Mouse (Mus musculus) spleen, adult 18-20 months (tissue): ENCODE results near the gene Spata17.
A peak's percentile ranks its signal among the peaks of the same experiment; 100 is the strongest.
"Not testable (repeated sequence)": the region's sequence is repeated elsewhere in the genome, so short reads cannot be mapped to it uniquely, and the experiment has no call there.

Source experiments
- DNase-seq, 2 experiments: peaks; one replicate each; pipeline ENCODE4 v3.0.0; 2022; ENCODE audit warnings: mixed read lengths in 2 of 2

Spata17 gene

GRCm38 (mm10) chr1:187170361-187170760 is 44.9 kb downstream of the Spata17 start:
- DNase-seq: no peak

- no peak for DNase-seq
Observed at GRCm38 (mm10) chr1:187169646-187170045, 45.6 kb downstream of the Spata17 start.

GRCm38 (mm10) chr1:187163571-187163970 is 51.7 kb downstream of the Spata17 start:
- DNase-seq: no peak

GRCm38 (mm10) chr1:187155658-187156057 is 59.6 kb downstream of the Spata17 start:
- DNase-seq: no peak

GRCm38 (mm10) chr1:187153681-187154080 is 61.6 kb downstream of the Spata17 start:
- no peak for DNase-seq

- no peak for DNase-seq
Observed at GRCm38 (mm10) chr1:187152571-187152970, 62.7 kb downstream of the Spata17 start.

- DNase-seq: no peak
Observed at GRCm38 (mm10) chr1:187142984-187143383, 72.3 kb downstream of the Spata17 start.

- peak in 1 of 2 experiments; percentile 4 for DNase-seq
Observed at GRCm38 (mm10) chr1:187137426-187137825, 77.8 kb downstream of the Spata17 start.

GRCm38 (mm10) chr1:187135887-187136286 is 79.4 kb downstream of the Spata17 start:
- DNase-seq: no peak

- DNase-seq: no peak
Observed at GRCm38 (mm10) chr1:187133841-187134240, 81.4 kb downstream of the Spata17 start.

- no peak for DNase-seq
Observed at GRCm38 (mm10) chr1:187132348-187132747, 82.9 kb downstream of the Spata17 start.

GRCm38 (mm10) chr1:187127548-187127947 is 87.7 kb downstream of the Spata17 start:
- DNase-seq: not testable (repeated sequence)

- no peak for DNase-seq
Observed at GRCm38 (mm10) chr1:187125733-187126132, 89.5 kb downstream of the Spata17 start.

- DNase-seq: no peak
Observed at GRCm38 (mm10) chr1:187124967-187125366, 90.3 kb downstream of the Spata17 start.

- no peak for DNase-seq
Observed at GRCm38 (mm10) chr1:187119300-187119699, 96.0 kb downstream of the Spata17 start.

GRCm38 (mm10) chr1:187118108-187118507 is 97.2 kb downstream of the Spata17 start:
- DNase-seq: no peak

GRCm38 (mm10) chr1:187113716-187114115 is 101.5 kb downstream of the Spata17 start:
- no peak for DNase-seq

GRCm38 (mm10) chr1:187102130-187102529 is 113.1 kb downstream of the Spata17 start:
- DNase-seq: no peak

GRCm38 (mm10) chr1:187101202-187101601 is 114.1 kb downstream of the Spata17 start:
- DNase-seq: no peak

GRCm38 (mm10) chr1:187100624-187101023 is 114.6 kb downstream of the Spata17 start:
- DNase-seq: no peak

GRCm38 (mm10) chr1:187098285-187098684 is 117.0 kb downstream of the Spata17 start:
- DNase-seq: no peak

- DNase-seq: no peak
Observed at GRCm38 (mm10) chr1:187092546-187092945, 122.7 kb downstream of the Spata17 start.

GRCm38 (mm10) chr1:187088660-187089395 is 126.4 kb downstream of the Spata17 start:
- DNase-seq: no peak

GRCm38 (mm10) chr1:187086027-187086426 is 129.2 kb downstream of the Spata17 start:
- DNase-seq: no peak

GRCm38 (mm10) chr1:187077352-187077751 is 137.9 kb downstream of the Spata17 start:
- no peak for DNase-seq
